Mouse (Mus musculus): ENCODE measurements around the gene Rasa2.

- no peak for TF ChIP-seq POLR2AphosphoS2 (IDR thresholded peaks at IDR 0.05; ENCODE audit: low read depth, low read length)
- TF ChIP-seq USF2 (conservative IDR thresholded peaks at IDR 0.05; ENCODE audit: low read depth, low read length) = no peak
- no peak for TF ChIP-seq CTCF (conservative IDR thresholded peaks at IDR 0.05 in 1 of 2, IDR thresholded peaks at IDR 0.05 in 1 of 2; ENCODE audit: low read depth in 2 of 2, low read length in 2 of 2)
- TF ChIP-seq EP300 (IDR thresholded peaks at IDR 0.05; ENCODE audit: low read length) = no peak
- no peak for TF ChIP-seq ETS1 (conservative IDR thresholded peaks at IDR 0.05; ENCODE audit: low read depth, low read length)
- TF ChIP-seq POLR2A (IDR thresholded peaks at IDR 0.05; ENCODE audit: low read depth, low read length) = no peak
- TF ChIP-seq CHD2 (IDR thresholded peaks at IDR 0.05; ENCODE audit: low read length) = no peak
- TF ChIP-seq USF1 (IDR thresholded peaks at IDR 0.05; ENCODE audit: low read depth, low read length) = no peak
- TF ChIP-seq CHD1 (IDR thresholded peaks at IDR 0.05; ENCODE audit: low read depth, low read length) = no peak
- no peak for TF ChIP-seq ZNF384 (IDR thresholded peaks at IDR 0.05; ENCODE audit: low read depth, low read length)
- no peak for TF ChIP-seq ZMIZ1 (IDR thresholded peaks at IDR 0.05; ENCODE audit: low read depth, low read length)
- no peak for TF ChIP-seq MAFK (IDR thresholded peaks at IDR 0.05; ENCODE audit: insufficient replicate concordance, low read length)
- TF ChIP-seq HCFC1 (IDR thresholded peaks at IDR 0.05; ENCODE audit: low read depth, low read length) = no peak
Observed at GRCm38 (mm10) chr9:96533476-96533875, 97.9 kb downstream of the Rasa2 start.
